Comparison of ENCODE assay signal across 8 mouse cellular contexts in the genomic region with DNA sequence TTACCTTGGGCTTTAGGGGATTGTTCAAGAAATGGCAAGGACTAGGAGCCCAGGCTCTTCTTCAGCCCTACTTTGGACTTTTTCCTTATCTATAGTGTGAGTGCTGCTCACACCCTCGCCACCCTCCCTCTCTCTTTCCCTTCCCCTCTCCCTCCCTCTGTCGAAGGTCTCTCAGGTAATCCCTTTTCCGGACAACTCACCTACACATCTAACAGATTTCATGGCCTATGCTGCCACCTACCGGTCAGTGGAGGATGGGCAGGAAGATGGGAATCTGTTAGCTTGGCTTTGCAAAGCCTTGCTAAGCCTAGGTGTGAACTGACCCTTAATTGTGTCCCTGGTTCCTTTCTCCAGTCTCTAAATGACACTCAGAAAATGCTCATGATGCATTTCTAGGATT. TPM values are rescaled to one million over a fixed set of nuclear protein-coding genes. Genes with fewer than 3 reads are reported as not detected.
DNase-seq lines count a peak whose midpoint lies in the region; ATAC-seq and TF ChIP-seq lines count a peak whose summit lies in the region.
"Had no signal": no experiment of that assay in that cellular context is flagged by ENCODE, and none has a peak within 500 bp of the region (broad histone marks: within the 10 kb centered on the region; RNA-seq: fewer than 3 reads in every experiment).

No protein-coding gene starts in this region.

- TF ChIP-seq POLR2A in ES-Bruce4 (IDR thresholded peaks at IDR 0.05; ENCODE audit: insufficient read depth, low read length): no peak

- DNase-seq in adrenal gland, adult 18-20 months (ENCODE audit: low spot score in 2 of 2): peak; percentile 84
- DNase-seq in embryonic facial prominence, embryonic 10.5 days (ENCODE audit: low spot score): peak; percentile 86
- DNase-seq in layer of hippocampus, postnatal 14 days (ENCODE audit: low spot score in 2 of 2): peak; percentile 79 to 80
- peak; percentile 68 to 87 for DNase-seq in spleen, adult 18-20 months

- WGBS in embryonic facial prominence, embryonic 10.5 days: 0% methylated on average over 4 of the region's 4 CpGs
- WGBS in heart, embryonic 14.5 days: 0% methylated on average over 4 of the region's 4 CpGs
- 2% methylated on average over 4 of the region's 4 CpGs for WGBS in midbrain, embryonic 12.5 days

- TF ChIP-seq EP300 in ES-Bruce4 (IDR thresholded peaks at IDR 0.05; ENCODE audit: insufficient read depth, low read depth, low read length): 0 out of 2 replicates have a peak, but pooled peaks have one; percentile 3

- H3K9me3 ChIP-seq in ES-Bruce4 (replicated peaks; ENCODE audit: control insufficient read depth, insufficient read depth, low read length, poor library complexity, severe bottlenecking): no peaks in the 10 kb centered on the region
- no peaks in the 10 kb centered on the region for H3K9me3 ChIP-seq in embryonic facial prominence, embryonic 10.5 days
- H3K9me3 ChIP-seq in heart, embryonic 14.5 days (ENCODE audit: control insufficient read depth, low read length): no peaks in the 10 kb centered on the region
- no peaks in the 10 kb centered on the region for H3K9me3 ChIP-seq in midbrain, embryonic 12.5 days

- TF ChIP-seq CTCF in ES-Bruce4 (IDR thresholded peaks at IDR 0.05; ENCODE audit: low read depth, low read length): peak; percentile 88

- no peak overlapping the region for H3K27ac ChIP-seq in ES-Bruce4 (ENCODE audit: insufficient read depth, low read length)
- H3K27ac ChIP-seq in embryonic facial prominence, embryonic 10.5 days (replicated peaks): peak overlapping the region; percentile 93
- no peak overlapping the region; a peak in 1 of 4 replicates for H3K27ac ChIP-seq in heart, embryonic 14.5 days (replicated peaks in 1 of 2; ENCODE audit: control insufficient read depth in 1 of 2, insufficient read depth in 1 of 2, low read depth in 2 of 2, low read length in 2 of 2)
- H3K27ac ChIP-seq in midbrain, embryonic 12.5 days (replicated peaks): 0 out of 2 replicates have a peak overlapping the region, but pooled peaks have one; percentile 2

- ATAC-seq in heart, embryonic 14.5 days (ENCODE audit: insufficient number of reproducible peaks, insufficient read depth, low FRiP score, low read depth): no peak
- no peak for ATAC-seq in midbrain, embryonic 12.5 days (ENCODE audit: low FRiP score, low read depth)

- no peaks in the 10 kb centered on the region for H3K36me3 ChIP-seq in ES-Bruce4 (ENCODE audit: control insufficient read depth, insufficient read depth, low read length, poor library complexity, severe bottlenecking)
- H3K36me3 ChIP-seq in embryonic facial prominence, embryonic 10.5 days (replicated peaks): peaks cover 60% of the 10 kb centered on the region
- peaks cover 61% of the 10 kb centered on the region for H3K36me3 ChIP-seq in heart, embryonic 14.5 days (ENCODE audit: control insufficient read depth, insufficient read depth, low read length)
- H3K36me3 ChIP-seq in midbrain, embryonic 12.5 days: peaks cover 25% of the 10 kb centered on the region

- H3K4me2 ChIP-seq in heart, embryonic 14.5 days (ENCODE audit: low read length): peak overlapping the region; percentile 28; the same call in 1 of the 2 replicates
- H3K4me2 ChIP-seq in midbrain, embryonic 12.5 days (replicated peaks): no peak overlapping the region

- no peaks in the 10 kb centered on the region for H3K27me3 ChIP-seq in ES-Bruce4 (ENCODE audit: control insufficient read depth, insufficient read depth, low read length, poor library complexity, severe bottlenecking)
- peaks cover 7% of the 10 kb centered on the region; the same call in 1 of the 2 replicates for H3K27me3 ChIP-seq in embryonic facial prominence, embryonic 10.5 days (replicated peaks; ENCODE audit: low read depth, poor library complexity, severe bottlenecking)
- no peaks in the 10 kb centered on the region for H3K27me3 ChIP-seq in heart, embryonic 14.5 days (ENCODE audit: control insufficient read depth, insufficient read depth, low read length)
- H3K27me3 ChIP-seq in midbrain, embryonic 12.5 days: peaks cover 12% of the 10 kb centered on the region

- H3K9ac ChIP-seq in ES-Bruce4 (ENCODE audit: low read depth, poor library complexity, severe bottlenecking): no peak overlapping the region
- 0 out of 2 replicates have a peak overlapping the region, but pooled peaks have one; percentile 36 for H3K9ac ChIP-seq in heart, embryonic 14.5 days (ENCODE audit: low read length)
- H3K9ac ChIP-seq in midbrain, embryonic 12.5 days (replicated peaks): no peak overlapping the region

- peaks cover 8% of the 10 kb centered on the region for H3K4me1 ChIP-seq in ES-Bruce4 (ENCODE audit: control insufficient read depth, insufficient read depth, low read length)
- peaks cover 64% of the 10 kb centered on the region for H3K4me1 ChIP-seq in embryonic facial prominence, embryonic 10.5 days
- H3K4me1 ChIP-seq in heart, embryonic 14.5 days (ENCODE audit: control insufficient read depth in 2 of 2, insufficient read depth in 2 of 2, low read length in 2 of 2): peaks cover 38 to 50% of the 10 kb centered on the region in 2 experiments
- peaks cover 55% of the 10 kb centered on the region for H3K4me1 ChIP-seq in midbrain, embryonic 12.5 days

- peak overlapping the region; percentile 28 for H3K4me3 ChIP-seq in ES-Bruce4 (ENCODE audit: low read depth, low read length)
- peak overlapping the region; percentile 56 for H3K4me3 ChIP-seq in embryonic facial prominence, embryonic 10.5 days
- H3K4me3 ChIP-seq in heart, embryonic 14.5 days (ENCODE audit: control insufficient read depth in 1 of 2, insufficient read depth in 1 of 2, low read depth in 1 of 2, low read length in 2 of 2): no peak overlapping the region
- no peak overlapping the region for H3K4me3 ChIP-seq in midbrain, embryonic 12.5 days

RNA-seq across cellular contexts. Expression of gene Bcl9l, which starts 19.4 kb away (rescaled TPM):
- 22.6 and 25.6 TPM in 2 replicates for polyA plus RNA-seq in ES-Bruce4 (2011; ENCODE audit: insufficient read depth, insufficient read length, low read depth, missing spikeins)
- total RNA-seq in adrenal gland, adult 18-20 months (2021): 10 to 100 TPM; 41.3 to 46.6 TPM
- 7.4 and 7.7 TPM in 2 replicates for polyA plus RNA-seq in embryonic facial prominence, embryonic 10.5 days (2016; fragmentation: Nextera tagmentation; extraction: Ambion mirVana)
- polyA plus RNA-seq in heart, embryonic 14.5 days (2014; fragmentation: Nextera tagmentation; extraction: Ambion mirVana): 12.1 and 12.5 TPM in 2 replicates
- 10 to 100 TPM; 76.1 to 76.3 TPM for total RNA-seq in layer of hippocampus, postnatal 14 days (2021)
- polyA plus RNA-seq in midbrain, embryonic 12.5 days (2016; fragmentation: Nextera tagmentation; extraction: Ambion mirVana): 10.2 and 10.4 TPM in 2 replicates

RNA-seq across cellular contexts. Expression of gene Upk2, which starts 47.2 kb away (rescaled TPM):
- polyA plus RNA-seq in ES-Bruce4 (2011; ENCODE audit: insufficient read depth, insufficient read length, low read depth, missing spikeins): 1.7 and 2.5 TPM in 2 replicates
- not detected for total RNA-seq in adrenal gland, adult 18-20 months (2021)
- 0.41 and 0.59 TPM in 2 replicates for polyA plus RNA-seq in embryonic facial prominence, embryonic 10.5 days (2016; fragmentation: Nextera tagmentation; extraction: Ambion mirVana)
- polyA plus RNA-seq in heart, embryonic 14.5 days (2014; fragmentation: Nextera tagmentation; extraction: Ambion mirVana): not detected in 2 replicates
- not detected for total RNA-seq in layer of hippocampus, postnatal 14 days (2021)
- polyA plus RNA-seq in midbrain, embryonic 12.5 days (2016; fragmentation: Nextera tagmentation; extraction: Ambion mirVana): not detected in 2 replicates
- polyA plus RNA-seq: liver, embryonic 16.5 days had no signal

RNA-seq across cellular contexts. Expression of gene Cxcr5, which starts 59.7 kb away (rescaled TPM):
- not detected in 2 replicates for polyA plus RNA-seq in ES-Bruce4 (2011; ENCODE audit: insufficient read depth, insufficient read length, low read depth, missing spikeins)
- under 1 TPM; 0.16 to 0.40 TPM for total RNA-seq in adrenal gland, adult 18-20 months (2021)
- polyA plus RNA-seq in embryonic facial prominence, embryonic 10.5 days (2016; fragmentation: Nextera tagmentation; extraction: Ambion mirVana): not detected in 2 replicates
- not detected in 2 replicates for polyA plus RNA-seq in heart, embryonic 14.5 days (2014; fragmentation: Nextera tagmentation; extraction: Ambion mirVana)
- total RNA-seq in layer of hippocampus, postnatal 14 days (2021): not detected
- polyA plus RNA-seq in midbrain, embryonic 12.5 days (2016; fragmentation: Nextera tagmentation; extraction: Ambion mirVana): not detected in 2 replicates
- polyA plus RNA-seq: liver, embryonic 16.5 days had no signal

Comparison
In these comparisons a context has a peak if more than half of its experiments do, and no peak if none do; other contexts are left out.
1. H3K27ac ChIP-seq: peak in embryonic facial prominence, embryonic 10.5 days (single experiment) and midbrain, embryonic 12.5 days (single experiment); none in ES-Bruce4 (single experiment) and heart, embryonic 14.5 days (0 of 2).
2. H3K4me3 ChIP-seq: peak in ES-Bruce4 (single experiment) and embryonic facial prominence, embryonic 10.5 days (single experiment); none in heart, embryonic 14.5 days (0 of 2) and midbrain, embryonic 12.5 days (single experiment).
3. Peak in every context shown above with its lines, with median percentiles within 50 percentile points of each other: DNase-seq.